Mouse (Mus musculus) telencephalon, adult 2 months (tissue): ENCODE data around the gene Fgf18.
A peak's percentile ranks its signal among the peaks of the same experiment; 100 is the strongest.

Experiments
- DNase-seq: peaks from one replicate; pipeline ENCODE4 v3.0.0-alpha.2; 2011; ENCODE audit warnings: low read depth, low spot score

Fgf18 gene

DNA sequence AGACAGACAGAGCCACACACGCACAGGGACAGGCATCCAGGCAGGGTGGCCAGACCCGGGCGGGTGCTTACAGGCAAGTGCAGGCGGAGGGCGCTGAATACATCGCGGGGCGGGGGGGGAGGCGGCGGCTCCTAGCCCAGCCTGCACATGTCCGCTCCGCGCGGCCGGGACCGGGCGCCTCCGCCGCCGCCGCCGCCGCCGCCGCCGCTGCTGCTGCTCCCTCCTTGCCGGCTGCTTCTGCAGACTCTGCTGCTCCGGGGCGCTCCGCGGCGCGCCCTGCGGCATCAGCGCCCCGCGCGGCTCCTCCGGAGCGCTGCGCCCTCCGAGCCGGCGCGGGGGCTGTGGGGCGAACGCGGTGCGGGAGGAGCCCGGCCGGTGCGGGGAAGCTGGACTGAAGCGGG is at the start of gene Fgf18:
Fgf18 (minus strand) TSS at position 230 of the 401 bp plus-strand sequence.
- no peak for DNase-seq

DNA sequence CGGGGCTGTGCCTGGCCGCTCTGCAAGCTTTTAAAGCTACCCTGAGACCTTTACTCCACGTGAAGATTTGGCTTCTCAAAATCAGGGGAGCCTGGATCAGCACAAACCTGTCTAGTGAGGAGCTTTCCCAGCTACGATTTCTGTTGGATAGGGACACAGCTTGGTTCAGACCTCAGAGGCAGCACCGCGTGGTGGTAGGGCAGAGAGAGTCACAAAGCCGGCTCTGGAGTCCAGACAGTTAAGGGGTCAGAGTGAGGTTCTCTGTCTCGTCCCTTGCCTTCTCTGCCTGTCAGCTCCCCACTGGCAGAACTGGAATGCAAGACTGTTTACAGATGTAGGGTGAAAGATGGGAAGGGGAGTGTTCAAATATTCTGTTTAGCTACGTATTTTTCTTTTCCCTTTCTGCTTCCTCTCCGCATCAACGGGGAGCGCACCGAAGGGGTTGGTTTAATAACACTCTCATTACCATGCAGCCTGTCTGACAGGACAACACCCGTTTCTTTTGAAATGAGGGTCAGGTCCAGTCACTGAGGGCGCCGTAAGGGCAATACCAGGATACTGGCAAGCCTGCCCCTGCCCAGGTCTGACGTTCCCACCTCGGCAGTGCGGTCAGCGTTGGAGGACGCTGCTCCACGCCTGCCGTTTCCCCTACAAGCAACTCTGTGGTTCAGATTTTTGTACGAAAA is 49.4 kb upstream of the Fgf18 start:
- DNase-seq = no peak

DNA sequence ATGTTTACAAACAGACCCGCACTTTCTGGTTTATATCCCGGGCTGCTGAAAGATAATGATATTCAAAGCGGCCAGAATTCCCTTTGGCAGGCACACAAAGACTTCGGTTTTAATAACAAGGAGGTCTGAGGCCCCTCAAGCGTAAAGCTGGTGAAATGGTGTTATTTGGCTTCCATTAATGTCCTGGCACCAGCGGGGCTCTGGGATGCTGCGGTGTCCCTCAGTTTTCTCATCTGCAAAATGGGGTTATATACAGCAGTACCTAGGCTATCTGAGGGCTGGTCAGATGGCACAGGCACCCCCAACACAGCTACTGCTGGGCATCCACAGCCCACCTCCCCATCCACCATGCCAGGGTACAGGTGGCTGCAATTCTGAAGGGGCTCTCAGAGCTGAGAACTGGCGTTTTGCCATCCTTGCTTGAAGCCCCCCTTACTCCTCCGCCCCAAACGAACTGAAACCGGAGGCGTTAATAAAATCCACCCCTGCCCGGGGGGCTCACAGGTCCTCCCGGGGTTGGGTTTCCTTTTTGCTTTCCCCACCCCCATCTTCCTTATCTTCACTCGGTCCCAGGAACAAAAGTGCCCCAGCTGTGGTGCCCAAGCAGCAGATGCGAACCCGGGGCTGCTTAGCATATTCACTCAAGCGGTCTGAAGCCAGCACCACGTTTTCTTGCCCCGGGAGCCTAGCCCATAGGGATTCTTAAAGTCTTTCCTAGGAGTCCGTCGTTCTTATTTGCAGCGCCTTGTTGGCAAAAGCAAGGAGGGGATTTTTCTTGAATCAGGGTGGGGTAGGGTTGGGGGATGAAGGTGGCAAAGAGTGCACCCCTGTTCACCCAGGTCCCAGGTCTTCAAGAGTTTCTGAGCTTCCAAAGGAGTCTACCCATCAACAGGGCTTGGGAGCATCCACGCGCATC is 48.6 kb upstream of the Fgf18 start:
- no peak for DNase-seq

DNA sequence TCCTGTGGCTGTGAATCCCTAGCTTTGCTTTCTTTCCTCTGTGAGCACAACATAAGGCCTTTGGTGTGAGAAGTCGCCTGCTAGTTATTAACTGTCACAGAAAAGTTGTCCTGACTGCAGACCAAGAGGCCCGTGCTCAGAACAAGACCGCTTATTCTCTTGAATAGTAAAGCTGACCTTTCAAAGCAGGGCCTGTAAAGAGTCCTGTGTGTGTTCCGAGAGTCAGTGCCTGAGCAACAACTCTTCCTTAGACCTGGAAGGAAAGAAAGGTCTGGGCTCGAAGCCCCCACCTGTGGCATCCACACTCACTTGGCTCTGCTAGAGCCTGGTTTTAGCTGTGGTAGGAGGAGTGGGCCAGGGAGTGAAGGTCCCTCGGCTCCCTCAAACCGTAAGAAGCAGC is 47.9 kb upstream of the Fgf18 start:
- DNase-seq = no peak

DNA sequence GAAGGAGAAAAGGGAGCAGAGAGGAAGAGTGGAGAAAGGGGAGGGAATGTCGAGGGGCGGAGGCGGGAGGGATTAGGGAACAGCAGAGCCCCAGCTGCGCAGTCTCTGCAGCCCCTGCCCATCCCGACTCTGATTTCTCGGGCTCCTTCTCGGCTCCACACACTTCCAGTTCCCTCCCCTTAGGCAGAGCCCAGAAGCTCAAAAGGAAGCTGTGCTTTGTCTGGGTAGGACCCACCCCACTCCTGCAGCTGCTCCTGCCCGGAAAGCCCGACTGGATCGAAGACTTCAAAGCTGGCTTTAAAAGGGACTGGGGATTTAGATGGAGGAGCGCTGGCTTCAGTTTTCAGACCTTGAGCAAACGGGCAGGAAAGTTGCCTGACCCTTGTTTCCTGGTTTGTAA is 46.5 kb upstream of the Fgf18 start:
- no peak for DNase-seq

GRCm38 (mm10) chr11:33181804-33182203 is 34.6 kb upstream of the Fgf18 start:
- DNase-seq = no peak

DNA sequence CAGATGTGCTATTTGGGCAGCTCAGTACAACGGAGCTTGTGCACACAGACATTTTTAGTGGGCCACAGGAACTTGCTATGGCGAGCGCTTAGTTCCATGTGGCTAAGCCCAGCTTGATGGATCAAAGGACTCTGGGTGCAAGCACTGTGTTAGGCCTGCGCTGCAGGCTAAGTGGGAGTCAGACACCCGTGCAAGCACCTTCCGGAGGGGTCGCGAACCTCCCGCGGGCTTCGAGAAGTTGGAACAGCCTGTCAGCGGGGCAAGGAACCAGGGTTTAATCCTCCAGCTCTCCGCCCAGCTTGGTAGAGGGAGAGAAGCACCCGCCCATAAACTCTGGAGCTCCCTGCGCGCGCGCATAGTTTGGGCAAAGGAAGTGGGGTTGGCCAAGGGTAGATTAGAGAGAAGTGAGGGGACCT is 33.5 kb upstream of the Fgf18 start:
- DNase-seq = no peak

DNA sequence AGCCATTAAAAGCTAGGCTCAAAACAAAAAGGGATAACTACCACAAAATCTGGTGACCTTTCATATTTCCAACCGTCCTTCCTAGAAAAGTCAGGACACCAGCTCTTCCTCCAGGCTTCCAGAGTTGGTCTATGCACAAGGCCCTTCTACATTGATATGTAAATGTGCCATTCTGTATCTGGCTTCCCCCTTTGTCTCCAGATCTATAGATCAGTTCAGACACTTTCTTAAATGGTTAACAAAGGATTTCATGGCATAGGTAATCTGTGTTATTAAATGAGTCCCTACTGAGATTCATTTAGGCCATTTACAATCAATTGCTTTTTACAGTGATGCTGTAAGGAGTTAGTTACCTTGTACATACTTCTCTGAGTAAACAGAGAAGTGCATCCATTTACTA is 32.6 kb upstream of the Fgf18 start:
- DNase-seq = no peak

DNA sequence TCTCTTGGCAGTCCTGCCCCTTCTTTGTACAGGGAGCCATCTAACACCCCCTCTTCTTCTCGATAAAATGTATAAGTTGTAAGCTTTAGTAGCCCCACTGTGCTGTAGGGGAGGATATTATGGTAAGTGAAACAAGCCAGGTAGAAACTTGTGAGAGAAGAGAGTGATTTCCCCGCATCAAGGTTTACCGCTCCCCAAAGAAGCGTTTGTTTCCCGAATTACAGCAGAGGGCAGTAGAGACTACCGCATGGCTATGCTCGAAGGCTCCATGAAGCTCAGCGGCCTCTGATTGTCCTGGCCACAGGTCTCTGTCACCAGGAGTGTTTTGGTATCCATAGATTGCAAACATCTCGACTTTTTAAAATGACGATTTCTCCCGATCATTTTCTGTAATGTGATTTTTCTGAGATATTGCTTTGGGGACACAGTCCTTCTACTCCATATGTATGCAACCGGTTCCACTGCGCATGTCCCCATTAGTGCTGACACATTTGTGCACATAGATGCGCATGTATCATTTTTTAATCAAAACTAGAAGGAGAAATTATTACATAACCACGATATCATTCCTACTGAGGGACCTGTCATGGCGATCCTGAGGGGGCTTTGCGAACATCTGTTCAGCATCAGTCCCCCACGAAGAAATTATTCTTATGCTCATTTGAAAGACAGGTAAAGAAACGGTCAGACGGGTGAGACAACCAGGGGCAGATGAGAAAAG is 29.5 kb upstream of the Fgf18 start:
- no peak for DNase-seq

DNA sequence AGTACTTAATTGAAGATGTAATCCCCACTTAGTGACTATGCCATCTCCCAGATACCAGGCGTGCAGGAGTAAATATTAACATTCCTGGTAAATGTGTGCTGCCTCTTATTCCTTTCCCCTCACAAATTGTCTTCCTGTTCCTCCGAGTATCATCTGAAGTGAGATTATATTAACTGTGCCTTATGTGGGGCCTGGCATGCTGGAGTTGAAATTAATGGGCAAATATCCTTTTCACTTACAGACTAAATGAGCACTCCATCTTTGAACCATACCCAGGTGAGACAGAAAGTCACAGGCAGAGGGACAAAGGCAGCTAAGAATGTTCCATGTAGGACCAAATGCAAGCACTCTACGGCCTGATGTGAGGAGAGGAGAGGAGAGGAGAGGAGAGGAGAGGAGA is 28.6 kb upstream of the Fgf18 start:
- DNase-seq = no peak

DNA sequence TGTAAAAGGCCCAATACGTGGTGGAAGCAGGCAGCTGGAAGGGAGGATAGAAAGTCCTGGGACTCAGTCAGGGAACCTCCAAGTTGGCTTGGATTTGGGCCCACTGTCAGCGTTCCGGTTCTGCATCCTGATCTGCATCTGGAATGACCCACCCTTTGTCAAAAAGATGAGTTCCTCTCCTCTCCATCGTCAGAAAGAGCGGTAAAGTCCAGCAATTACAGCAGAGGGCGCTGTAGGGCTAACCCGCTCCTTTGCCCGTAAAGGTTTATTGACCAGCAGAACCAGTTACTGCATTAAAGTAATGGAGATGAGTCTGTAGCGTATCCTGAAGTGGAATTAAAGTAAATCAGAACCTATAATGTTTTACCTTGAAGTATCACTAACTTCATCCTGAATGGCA is 23.3 kb upstream of the Fgf18 start:
- DNase-seq = no peak

GRCm38 (mm10) chr11:33162998-33163506 is 15.9 kb upstream of the Fgf18 start, which contains the start of gene Npm1:
Npm1 (minus strand) TSS chr11:33163206.
- peak; percentile 98 for DNase-seq

DNA sequence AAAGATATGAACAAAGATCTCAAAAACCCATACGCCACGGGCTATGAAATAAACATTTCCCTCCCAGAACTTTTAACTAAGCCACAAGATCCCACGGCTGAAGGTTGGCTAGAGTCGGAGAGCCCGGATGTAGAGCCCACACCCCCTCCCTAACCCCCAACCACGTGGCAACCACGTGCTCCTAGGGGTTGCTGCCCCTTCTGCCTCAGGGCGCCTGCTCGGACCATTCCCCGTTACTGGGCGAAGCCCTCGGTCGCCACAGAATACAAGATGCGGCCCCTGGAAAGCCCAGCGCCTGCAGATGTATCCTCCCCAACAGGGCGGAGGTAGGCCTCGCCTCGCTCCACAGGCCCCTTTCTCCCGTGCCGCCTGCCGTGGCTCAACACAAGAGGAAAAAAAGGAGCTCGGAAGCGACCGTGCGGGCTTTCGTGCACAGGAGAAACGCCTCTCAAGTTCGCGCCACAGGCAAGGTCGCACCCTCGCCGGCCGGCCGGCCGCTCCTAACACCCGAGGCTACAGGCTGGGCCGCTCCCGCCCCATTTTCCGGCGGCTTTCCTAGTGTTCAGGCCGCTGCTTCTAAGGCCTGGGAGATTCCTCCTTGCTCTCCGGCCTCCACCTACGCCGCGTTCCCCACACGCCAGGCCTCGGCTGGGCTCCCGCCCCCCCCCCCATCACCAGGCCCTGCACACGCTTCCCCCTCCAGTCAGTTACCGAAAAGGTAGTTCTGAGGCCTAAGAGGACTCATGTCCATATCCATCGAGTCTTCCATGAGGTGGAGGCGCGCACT is 15.2 kb upstream of the Fgf18 start:
- no peak for DNase-seq

DNA sequence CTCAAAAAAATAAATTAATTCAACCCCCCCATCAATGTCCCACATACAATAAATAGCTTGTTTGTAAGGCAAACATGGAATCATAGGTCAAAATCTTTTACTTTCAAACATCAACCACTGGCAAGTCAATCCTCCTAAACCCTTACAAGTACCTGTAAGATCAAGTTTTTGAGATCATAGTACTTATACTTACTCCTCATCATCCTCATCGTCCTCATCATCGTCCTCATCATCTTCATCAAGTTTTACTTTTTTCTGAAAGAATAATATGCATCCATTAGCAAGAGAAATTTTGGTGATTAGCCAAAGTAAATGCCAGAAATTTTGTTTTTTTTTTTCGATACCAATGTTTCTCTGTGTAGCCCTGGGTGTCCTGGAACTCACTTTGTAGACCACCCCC is 12.5 kb upstream of the Fgf18 start:
- no peak for DNase-seq

DNA sequence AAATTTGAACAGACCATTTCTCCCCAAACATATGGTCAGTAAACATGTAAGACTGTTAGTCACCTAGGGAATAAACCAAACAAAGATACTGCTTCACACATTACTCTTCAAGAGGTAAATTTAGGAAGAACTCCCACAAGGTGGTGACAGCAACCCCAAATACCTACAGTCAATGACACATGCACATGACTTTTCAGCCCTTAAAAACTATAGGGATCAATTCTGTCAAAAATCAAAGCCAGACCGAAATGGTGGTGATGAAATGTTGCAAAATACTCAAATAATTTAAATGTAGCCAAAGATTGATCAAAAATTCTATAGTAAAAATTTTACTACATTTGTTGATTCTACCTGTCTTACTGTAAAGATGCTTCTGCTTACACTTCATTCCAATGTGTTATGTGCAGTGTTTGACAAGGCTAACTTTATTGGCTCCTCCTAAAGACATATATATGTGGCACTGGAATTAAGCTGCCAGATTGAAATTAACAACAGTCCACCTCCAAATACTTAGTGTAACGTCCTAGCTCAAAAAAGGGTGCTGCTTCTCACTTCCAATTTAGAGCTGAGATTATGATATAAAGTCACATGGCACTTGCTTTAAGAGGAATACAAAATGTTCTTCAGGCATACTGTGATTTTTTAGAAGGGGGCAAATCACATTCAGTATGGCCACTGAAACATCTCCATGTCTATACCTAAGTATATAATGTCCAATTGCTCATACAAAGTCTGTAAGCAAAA is 10.4 kb upstream of the Fgf18 start:
- DNase-seq = no peak

DNA sequence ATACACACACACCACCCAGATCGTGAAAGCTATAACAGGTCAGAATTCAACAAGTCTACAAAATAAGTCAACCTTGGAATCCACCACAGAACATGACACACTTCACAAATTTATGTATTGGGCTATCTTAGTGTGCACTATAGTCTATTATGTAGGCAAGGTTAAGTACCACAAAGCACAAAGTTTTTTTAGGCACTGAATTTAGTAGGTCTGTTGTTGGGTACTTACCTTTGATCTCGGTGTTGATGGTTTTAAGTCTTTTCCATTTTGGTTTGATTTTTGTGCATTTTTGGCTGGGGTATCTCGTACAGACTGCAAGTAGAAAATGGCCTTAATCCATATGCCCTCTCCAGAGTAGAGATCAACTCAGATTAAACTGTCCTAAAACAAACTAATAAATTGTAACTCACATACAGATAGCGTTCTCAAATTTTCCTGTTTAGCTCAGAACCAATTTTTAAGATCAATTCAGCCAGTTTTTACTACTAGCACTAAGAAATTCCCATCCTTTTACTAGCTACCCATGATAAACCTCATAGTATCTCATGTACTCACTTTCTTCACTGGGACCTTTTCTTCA is 9.3 kb upstream of the Fgf18 start:
- DNase-seq = no peak

DNA sequence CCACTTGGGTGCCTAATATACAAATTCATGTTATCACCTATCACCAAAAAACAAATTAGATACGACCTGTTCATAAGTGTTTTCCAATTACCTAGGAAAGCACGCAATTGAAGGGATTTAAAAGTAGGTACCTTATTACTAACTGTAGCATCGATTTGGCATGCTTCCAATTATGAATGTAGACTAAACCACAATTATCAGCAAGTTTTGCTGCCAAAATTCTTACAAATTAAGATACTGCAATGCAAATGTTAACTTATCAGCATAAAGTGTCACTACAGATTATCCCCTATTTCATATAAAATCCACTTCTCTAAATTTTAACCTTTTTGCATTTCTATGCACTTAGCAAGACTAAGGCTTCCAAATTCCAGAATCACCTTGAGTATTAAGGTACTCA is 7.3 kb upstream of the Fgf18 start:
- no peak for DNase-seq

GRCm38 (mm10) chr11:33152997-33153396 is 5.8 kb upstream of the Fgf18 start:
- no peak for DNase-seq

GRCm38 (mm10) chr11:33151780-33152145 is 4.6 kb upstream of the Fgf18 start:
- no peak for DNase-seq

DNA sequence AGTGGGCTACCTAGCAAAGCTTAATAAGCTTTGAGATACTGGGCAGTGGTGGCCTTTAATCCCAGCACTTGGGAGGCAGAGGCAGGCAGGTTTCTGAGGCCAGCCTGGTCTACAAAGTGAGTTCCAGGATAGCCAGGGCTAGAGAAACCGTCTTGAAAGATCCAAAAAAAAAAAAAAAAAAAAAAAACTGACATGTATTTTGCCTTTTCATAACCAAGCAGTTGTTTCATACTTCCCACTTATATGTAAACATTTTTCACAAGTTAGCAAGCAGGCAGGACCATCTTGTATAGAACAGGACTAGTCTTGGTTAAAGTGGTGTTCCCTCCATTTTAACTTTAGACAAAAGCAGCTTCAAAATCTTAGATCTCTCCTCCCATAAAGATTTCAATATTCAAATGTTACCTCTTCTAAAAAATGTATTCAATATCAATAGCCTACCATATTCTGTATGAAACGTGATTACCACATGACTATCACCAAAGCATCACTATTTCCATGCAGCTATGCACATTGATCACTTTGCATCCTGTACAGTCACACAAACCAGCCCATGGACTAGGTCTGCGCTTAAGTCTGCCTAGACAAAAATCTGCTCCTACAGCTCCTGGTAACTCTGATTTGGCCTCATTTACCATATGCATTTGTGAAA is 4.1 kb upstream of the Fgf18 start:
- no peak for DNase-seq
